Mouse (Mus musculus): Measurements from ENCODE around the gene Pnpt1.

Pnpt1 gene

DNA sequence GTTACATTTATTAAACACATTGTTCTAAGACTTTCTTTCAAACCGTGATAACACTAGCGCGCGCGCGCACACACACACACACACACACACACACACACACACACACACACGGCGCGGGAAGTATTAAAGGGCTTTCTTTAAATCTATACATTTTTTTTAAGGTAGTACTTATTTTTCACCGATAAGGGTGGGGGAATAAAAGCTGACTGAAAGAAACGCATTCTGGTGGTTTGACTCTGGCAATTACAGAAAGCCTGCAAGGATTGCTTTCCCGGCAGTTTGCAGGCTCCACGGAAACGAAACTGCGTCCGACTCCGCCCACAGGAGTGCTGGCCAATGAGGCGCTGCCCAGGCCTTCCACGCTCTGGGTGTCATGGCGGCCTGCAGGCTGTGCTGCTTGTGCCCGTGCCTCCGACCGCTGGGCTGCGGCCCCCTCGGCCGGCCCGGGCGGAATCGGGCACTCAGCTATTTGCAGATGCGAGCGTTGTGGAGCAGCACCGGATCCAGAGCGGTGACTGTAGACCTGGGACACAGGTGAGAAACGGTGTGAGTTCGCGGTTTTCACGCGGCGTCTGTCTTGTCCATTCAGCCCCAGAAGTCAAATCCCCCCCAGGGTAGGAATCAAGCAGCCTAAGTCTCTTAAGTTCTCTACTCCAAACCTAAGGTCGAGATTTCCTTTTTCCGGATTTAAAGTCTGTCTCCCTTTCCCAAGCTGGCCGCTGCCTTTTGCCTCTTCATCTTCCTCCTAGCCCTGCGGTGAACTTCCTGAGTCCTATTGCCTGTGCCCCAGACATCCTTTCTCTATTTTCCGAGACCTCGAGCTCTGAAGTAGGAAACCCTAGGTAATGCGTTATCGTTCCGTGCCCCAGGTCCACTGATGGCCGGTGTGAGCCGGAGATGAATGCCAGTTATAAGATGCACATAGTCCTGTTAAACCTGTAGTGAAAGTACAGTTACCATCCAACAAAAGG is at the start of gene Pnpt1:
Gene Pnpt1, plus strand, starts transcription at position 360 of the 971 bp plus-strand sequence.
- peak; percentile 87 for DNase-seq

DNA sequence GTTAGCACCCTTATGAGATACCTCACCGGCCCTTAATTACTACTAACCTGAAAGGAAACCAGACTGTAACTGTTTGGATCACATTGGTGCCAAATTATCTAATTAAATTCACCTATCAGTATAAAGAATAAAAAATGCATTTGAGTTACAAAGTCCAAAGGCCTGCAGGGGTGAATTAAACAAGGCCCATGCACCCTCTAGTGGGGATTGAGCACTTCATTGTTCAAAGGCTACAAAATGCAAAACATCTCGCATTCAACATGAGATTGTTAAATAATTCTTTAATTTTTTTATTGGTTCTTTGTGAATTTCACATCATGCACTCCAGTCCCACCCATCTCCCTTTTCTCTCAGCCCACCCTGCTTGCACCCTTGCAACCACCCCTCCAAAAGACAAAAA is 38.1 kb upstream of the Pnpt1 start:
- no peak for DNase-seq

DNA sequence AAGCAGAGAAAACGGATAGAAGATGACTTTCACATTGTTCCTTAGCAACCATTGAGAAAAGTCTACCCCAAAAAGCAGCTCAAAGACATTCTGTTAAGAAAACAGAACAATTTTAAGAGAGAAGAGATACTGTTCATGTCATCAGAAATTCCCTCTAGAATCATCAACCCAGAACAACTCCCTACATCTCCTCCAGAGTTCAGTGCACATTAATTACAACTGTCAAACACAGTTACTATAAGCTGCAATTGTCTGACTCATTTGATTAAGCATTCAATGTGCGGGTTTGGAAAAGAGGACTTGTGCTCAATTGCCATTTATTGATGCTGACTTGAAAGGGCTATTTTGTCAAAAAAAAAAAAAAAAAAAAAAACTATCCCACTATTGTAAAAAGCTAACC is 31.6 kb upstream of the Pnpt1 start:
- DNase-seq = no peak

DNA sequence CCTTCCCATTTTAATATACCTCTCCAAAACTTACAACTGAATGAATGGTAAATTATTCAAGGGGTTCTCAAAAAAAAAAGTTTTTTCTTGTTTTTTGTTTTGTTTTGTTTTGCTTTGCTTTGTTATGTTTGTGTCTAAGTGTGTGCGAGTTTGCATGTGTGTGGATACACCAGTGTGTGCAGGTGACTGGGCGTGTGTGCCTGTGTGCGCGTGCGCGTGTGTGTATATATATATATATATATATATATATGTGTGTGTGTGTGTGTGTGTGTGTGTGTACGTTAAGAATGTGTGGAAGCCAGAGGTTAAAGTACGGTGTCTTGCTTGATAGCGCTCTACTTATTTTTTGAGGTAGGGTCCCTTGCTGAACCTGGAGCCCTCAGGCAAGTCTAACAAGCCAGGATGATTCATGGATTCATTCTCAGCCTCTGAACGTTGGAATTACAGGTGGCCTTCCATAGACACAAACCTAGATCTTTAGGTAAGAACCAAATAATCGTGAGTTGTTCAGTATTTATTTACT is 621 bp upstream of the Pnpt1 start:
- DNase-seq = no peak

DNA sequence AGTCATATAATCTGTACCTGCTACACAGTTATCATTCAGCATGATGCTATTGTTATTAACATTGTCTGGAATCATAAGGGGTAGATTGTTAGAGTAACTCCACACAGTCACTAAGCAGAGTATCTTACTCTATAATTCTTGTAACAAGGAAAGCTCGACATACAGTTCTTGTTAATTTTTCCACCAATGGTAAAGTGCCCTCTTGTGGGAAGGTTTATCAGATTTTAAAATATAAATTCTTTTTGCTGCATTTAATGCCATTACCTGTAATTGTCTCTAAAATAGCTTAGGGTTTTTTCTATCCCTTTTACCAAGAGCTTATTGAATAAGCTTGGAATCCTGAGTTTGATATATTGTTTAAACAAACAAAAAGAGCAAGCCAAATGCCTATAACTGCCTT is 10.1 kb downstream of the Pnpt1 start:
- no peak for DNase-seq

DNA sequence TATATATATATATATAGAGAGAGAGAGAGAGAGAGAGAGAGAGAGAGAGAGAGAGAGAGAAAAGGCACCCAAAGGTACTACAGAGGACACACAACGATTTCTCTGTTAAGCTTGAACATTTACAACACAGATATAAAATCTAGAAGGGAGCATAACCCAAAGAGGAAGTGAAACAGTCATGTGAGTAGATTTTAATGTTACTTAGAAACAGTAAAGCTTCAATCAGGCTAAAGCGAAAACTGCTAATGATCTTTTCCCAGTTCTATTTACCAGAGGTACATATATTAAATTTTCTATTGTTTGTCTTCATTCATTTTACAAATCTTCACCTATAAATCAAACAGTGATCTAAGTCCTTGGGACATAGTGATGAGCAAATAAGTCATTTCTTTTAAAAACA is 18.4 kb downstream of the Pnpt1 start:
- no peak for DNase-seq

DNA sequence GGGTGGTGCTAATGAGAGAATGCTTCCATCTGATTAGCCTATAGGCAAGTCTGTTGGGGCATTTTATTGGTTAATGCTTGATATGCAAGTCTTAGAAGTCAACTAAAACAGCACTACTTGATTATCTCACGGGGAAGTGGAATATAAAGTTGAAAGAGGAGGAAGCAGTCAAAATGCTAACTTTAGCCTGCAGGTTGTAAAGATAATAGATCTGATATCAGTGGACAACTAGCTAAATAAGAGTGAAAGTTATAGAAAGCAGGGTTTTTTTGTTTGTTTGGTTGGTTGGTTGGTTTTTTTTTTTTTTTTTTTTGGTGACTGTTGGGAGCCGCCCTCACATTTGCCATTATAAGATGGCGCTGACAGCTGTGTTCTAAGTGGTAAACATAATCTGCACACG is 33.0 kb downstream of the Pnpt1 start:
- DNase-seq = no peak

DNA sequence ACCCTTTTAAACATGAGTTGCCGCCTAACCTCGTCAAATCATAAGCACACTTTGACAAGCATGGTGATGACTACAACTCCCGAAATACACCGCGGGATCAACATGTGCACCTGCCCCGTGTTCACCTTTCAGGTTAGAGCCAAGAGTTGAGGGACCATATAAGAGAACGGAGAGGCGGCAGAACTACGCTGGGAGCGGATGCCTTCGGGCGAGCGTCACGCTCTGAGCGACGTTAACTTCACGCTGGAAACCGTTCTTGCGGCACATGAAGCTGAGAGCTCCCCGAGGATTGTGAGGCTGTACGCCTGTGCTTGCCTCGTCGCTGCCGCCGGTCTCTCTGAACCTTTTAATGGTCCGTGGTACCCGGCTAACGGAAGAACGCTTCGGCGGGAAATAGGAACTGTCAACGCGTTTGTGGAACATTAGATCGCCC is 41.4 kb downstream of the Pnpt1 start:
- peak; percentile 78 for DNase-seq

DNA sequence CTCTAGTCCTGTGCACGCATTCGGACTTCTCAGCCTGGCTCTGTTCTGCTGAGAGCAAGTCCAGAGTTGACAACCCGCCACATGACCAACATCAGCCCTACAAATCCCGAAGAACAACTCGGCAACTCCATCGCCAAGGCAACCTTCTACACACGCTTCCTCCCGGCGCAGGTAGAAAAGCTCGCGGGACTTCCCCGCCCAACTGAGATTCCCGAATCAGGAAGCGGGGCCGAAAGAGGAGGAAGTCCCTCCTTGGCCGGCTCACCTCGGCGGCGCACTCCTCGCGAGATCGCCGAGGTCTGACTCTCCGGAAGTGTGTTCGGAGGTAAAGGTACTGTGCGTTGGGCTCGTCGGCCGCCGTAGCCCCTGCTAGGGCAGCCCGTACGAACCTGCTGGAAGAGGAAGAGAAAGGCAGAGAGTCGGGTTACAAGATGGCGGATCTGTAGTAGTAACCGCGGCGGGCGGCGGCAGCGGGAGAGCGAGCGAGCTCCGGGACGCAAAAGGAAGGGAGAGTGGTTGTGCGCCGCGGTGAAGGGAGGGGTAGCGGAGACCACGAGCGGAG is 42.1 kb downstream of the Pnpt1 start, which contains the start of gene Ppp4r3b:
Gene Ppp4r3b, plus strand, starts transcription at position 328 of the 562 bp plus-strand sequence.
- peak; percentile 99 for DNase-seq

DNA sequence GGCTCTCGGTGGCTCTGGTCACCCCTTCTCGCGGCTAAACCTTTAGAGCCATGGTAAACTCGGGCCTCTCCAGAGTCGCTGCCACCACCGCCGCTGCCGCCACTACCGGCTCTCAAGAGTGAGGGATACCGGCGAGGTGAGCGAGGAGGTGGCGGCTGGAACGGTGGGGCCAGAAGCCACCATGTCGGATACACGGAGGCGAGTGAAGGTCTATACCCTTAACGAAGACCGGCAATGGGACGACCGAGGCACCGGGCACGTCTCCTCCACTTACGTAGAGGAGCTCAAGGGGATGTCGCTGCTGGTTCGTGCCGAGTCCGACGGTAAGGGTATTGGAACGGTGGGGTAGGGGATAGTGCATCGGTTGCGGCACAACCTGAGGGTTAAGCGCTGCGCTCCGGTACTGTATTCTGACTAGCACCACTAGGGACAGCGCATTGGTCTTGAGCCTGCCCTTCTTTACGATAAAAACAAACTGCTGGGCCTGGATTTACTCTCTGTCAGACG is 42.6 kb downstream of the Pnpt1 start:
- DNase-seq = peak; percentile 71

DNA sequence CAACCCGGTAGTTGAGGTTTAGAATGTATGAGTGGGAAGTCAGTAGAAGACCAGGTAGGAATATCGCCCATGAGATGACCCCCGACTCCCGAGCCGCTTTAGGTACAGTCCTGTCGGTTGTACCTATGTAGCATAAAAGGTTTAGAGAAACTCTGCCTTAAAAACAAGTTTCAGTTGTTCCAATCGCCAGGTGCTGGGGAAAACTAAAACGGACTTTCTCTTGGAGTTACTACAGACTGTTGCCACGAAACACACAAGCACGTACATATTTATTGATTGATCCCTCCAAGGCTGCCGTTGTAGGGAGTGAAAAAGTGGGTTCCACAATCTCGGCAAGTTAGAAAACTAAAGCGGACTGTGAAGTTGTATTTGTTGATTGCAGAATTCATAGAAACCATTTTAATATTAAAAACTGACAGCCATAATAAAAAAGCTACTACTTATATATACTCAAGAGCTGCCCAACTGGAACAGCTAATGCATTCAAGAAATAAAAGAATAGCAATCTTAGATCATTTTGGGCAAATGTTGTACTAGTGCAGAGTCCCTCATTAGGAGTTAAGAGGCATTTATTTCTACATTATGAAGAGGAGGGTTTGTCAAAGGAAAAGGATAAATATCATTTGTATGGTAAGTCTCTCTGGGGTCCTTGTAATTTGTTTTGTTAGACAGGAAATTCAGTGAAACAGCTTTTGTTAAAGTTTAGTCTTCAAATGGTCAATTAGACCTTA is 43.3 kb downstream of the Pnpt1 start:
- peak; percentile 14 for DNase-seq

DNA sequence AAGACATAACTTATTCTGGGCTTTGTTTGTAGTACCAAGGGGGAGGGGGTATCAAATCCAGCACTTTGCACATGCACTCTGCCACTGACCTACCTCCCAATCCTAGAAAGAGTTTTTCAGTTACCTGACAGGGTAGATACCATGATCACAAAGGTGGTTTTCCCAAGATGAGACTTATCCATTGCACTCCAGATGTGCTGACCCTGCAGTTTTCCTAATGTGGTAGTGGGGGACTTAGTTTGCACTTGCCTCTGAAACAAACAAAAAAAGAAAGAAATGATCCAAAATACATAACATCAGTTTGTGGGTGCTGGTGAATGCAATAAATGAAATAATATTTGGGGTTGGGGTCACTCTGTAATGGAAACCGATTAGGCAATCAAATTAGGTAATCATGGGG is 48.8 kb downstream of the Pnpt1 start:
- no peak for DNase-seq

DNA sequence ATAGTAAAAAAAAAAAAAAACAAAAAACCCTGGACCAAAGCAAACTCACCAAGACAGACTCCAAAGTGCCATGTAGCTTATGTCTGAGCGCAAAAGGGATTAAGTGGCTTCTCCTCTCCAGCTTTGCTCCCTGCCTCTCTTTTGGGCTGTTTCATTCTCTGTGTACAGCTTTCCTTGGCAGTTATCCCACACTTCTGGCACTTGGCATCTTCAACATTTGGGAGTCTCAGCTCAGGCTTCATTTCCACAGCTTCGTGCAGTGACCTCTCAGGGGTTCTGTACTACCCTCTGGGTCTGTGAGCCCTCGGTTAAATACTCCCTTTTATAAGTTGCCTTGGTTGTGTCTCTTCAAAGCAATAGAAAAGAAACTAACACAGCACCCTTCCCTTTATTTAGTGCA is 50.1 kb downstream of the Pnpt1 start:
- peak; percentile 78 for DNase-seq

DNA sequence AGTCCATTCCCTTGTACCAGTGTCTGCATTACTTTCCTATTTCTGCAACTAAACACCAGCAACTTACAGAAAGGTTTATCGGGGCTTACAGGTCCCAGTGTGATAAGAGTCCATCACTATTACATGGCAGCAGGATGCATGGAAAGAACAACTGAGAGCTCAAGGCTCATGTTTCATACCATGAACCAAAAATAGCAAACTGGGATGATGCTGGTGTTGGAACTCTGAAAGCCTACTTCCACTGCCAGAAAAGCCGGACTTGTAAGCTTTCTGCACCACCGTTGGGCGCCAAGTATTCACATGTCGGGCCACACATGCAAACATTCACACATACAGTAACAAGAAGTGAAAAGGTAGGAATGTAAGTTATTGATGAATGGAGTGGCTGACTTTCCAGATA is 51.2 kb downstream of the Pnpt1 start:
- DNase-seq = no peak

DNA sequence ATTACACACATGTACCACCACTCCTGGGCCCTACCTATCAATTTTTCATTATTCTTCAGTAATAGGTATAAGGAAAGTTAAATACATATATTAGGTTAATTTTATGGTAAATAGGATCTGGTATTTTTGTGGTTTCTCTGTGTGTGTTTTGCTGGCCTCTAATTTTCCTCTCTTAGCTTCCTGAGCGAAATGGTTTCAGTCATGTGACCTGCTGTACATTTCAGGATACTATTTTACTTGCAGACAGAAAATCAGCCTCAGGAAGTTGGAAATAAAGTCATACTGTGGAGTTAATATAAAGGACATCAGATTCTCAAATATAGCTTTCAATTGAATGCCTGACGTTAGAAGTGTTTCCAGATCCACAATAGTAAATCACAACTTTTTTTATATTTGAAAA is 58.4 kb downstream of the Pnpt1 start:
- no peak for DNase-seq

DNA sequence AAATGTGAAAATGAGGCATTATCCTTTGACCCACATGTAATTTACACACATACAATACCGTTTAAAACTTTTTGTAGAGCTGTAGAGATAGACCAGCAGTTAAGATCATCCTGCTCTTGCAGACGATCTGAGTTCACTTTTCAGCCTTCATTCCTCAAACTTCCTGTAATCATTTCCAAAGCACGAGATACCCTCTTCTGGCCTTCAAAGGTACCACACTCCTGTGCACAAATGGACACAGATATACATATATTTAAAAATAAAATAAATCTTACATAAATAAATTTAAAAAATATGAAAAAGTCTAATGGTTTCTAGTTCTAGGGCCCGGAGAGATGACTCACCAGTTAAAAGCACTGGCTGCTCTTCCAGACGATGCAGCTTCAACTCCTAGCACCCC is 73.1 kb downstream of the Pnpt1 start:
- no peak for DNase-seq

DNA sequence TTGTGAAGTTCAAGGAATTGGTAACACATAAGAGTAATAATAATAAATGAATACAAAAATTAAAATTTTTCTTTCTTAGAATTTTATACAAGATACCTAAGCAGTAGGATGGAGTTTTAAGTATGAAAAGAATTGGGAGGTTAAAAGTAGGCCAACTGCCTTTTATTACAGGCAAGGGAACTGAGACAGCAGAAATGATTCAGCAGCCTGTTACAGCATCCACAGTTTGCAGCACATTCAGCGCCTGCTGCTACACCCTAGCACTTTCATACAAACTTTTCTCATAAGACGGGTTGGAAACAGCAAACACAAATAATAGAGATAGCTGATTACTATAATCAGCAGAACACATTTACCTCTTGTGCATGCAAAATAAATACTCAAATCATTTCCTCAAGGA is 79.2 kb downstream of the Pnpt1 start:
- no peak for DNase-seq
